Mouse (Mus musculus) central nervous system, embryonic 14 days (tissue): Measurements from ENCODE around the gene Gm11492. TPM values are rescaled to one million over a fixed set of nuclear protein-coding genes. Genes with fewer than 3 reads are reported as not detected.

Source experiments
- polyA plus RNA-seq: library from polyadenylated mRNA; depleted of rRNA; stranded (reverse); fragments of >200 nt; gene quantifications from 2 replicates; pipeline ENCODE4 v1.2.3, GENCODE M21; 2012; rRNA removed

Gene Gm11492
- polyA plus RNA-seq = not detected in 2 replicates

DNA sequence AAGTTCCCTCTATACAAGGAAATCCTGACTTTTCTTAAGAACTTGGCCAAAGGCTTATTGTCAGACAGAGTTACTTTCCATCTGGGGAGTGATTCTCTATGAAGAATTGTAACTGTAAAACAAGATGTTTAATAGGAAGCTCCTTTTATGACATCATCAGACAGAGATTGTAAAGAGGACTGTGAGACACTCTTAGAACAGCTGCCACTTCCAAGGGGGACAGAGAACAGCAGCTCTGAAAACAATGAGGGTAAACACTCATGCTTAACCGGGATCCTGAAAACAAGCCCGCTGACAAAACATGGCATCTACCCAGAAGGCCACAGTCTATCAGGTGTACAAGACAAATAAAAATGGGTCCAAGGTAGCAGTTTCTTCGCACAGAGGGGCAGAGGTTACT lies at the start of gene Gm11492:
TSS of gene Gm11492 (plus strand) at position 153 of the 400 bp plus-strand sequence.

DNA sequence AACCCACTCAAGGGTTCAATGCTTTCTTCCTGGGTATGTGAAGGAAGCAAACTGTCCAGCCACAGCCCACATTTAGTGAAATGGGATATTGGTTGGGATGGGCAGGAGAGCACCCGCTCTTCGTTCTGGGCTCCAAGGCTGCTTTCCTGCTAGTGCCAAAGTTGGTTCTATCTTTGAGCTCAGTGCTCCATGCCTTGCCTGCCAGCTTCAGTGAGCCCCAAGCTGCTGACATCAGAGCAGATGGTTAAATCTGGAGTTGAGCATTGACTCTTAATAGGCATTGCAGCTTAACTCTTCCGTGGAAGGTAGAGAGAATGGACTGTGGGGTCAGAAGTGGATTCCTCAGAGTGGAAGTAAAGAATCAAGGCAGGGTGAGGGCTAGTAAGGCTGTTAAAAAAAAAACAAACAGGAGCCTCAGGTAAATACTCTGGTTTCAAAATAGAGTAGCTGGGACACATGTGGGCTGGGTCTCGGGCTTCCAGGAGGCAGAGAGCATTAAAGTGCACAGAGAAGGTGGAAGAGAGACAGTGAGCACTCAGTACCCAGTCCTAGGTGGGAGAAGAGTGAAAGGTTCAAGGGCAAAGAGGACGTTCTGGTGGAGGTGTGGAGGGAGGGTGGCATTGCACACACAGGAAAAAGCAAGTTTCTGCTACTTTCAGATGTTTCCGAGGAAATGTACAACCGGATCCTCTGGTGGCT lies 2.0 kb downstream of the Gm11492 start, which contains the start of gene Sept4:
TSS of gene Sept4 (plus strand) at position 649 of the 699 bp plus-strand sequence.

GRCm38 (mm10) chr11:87591526-87592353 lies 25.3 kb downstream of the Gm11492 start, which contains the start of gene Mtmr4:
Mtmr4 (plus strand) TSS chr11:87592162.

GRCm38 (mm10) chr11:87616790-87617474 lies 50.5 kb downstream of the Gm11492 start, which contains the start of gene Hsf5:
Hsf5 (plus strand) TSS chr11:87617164.

Other genes starting within 250 kb of the Gm11492 start
- gene Ppm1e, start 207.6 kb upstream of the Gm11492 start, polyA plus RNA-seq = 41.7 and 46.5 TPM in 2 replicates
- gene Rad51c, start 161.7 kb upstream of the Gm11492 start, polyA plus RNA-seq = 6.9 and 7.5 TPM in 2 replicates
- 0.31 and 1.3 TPM in 2 replicates for gene Tex14, start 161.6 kb upstream of the Gm11492 start, polyA plus RNA-seq
- 17.9 and 22.9 TPM in 2 replicates for gene Sept4, start 2.2 kb downstream of the Gm11492 start, polyA plus RNA-seq
- gene Mtmr4, start 25.5 kb downstream of the Gm11492 start, polyA plus RNA-seq = 61.5 and 66.5 TPM in 2 replicates
- gene Hsf5, start 50.5 kb downstream of the Gm11492 start, polyA plus RNA-seq = 0.23 and 0.30 TPM in 2 replicates
- gene Rnf43, start 96.1 kb downstream of the Gm11492 start, polyA plus RNA-seq = 1.3 and 1.4 TPM in 2 replicates
- gene Supt4a, start 170.9 kb downstream of the Gm11492 start, polyA plus RNA-seq = 142 and 144 TPM in 2 replicates
- 136 and 142 TPM in 2 replicates for gene Tspoap1, start 193.9 kb downstream of the Gm11492 start, polyA plus RNA-seq
- gene Mpo, start 226.9 kb downstream of the Gm11492 start, polyA plus RNA-seq = 0.63 and 1.4 TPM in 2 replicates